Mouse (Mus musculus): Measurements from ENCODE around the gene Ggact.

The Ggact gene

GRCm38 (mm10) chr14:122867531-122868285 is 45.8 kb downstream of the Ggact start:
- in situ Hi-C loops (cut with MboI) = no loop called here

DNA sequence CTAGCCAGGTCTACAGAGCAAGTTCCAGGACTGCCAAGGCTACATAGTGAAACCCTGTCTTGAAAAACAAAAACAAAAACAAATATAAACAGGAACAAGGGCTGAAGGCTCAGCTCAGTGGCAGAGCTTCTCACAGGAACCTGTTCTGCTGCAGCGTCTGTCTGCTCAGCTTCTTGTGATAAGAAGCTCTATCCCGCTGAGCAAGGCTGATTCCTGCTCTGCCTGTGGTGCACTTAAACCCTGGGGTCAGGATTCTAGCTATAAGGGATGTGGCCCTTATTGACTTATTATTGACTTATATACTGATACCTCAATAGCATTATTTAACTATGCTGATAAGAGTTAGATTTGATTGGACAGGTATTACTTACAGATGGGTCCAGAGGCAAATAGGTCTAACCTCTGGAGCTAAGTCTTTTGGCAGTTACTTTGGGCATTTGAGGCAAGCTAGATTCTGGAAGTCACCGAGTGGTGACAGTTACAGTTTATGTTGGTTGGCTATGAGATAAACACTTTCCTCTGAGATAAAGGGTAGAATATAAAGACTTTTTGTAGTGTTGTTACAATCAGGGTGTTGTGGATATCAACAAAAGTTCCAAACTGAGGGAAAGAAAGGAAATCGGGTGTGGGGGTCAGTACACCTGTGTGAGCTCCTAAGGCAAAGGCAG is 48.0 kb downstream of the Ggact start:
- in situ Hi-C loops (cut with MboI) = no loop called here

DNA sequence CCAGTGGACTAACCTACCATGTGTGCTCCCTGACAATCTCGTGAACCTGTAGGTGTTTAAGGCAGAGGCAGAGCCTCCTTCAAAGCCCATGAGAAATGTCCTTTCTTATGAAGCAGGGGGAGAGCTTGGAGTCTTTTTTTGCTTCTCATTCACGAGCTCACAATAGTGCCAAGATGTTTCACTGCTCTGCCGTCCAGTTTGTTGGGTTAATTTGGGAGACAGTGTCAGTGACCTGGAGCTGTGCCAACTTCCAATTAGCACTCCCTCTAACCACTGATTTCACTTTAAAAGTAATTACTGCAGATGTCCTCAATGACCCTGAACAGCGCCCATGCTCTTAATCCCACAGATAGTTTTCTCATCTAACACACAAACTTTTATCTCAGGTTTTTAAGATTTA is 50.9 kb downstream of the Ggact start:
- in situ Hi-C loops (cut with MboI) = no loop called here

GRCm38 (mm10) chr14:122859792-122860191 is 53.8 kb downstream of the Ggact start:
- in situ Hi-C loops (cut with MboI) = no loop called here

- in situ Hi-C loops (cut with MboI) = no loop called here
Observed at GRCm38 (mm10) chr14:122852506-122853057, 61.0 kb downstream of the Ggact start.

DNA sequence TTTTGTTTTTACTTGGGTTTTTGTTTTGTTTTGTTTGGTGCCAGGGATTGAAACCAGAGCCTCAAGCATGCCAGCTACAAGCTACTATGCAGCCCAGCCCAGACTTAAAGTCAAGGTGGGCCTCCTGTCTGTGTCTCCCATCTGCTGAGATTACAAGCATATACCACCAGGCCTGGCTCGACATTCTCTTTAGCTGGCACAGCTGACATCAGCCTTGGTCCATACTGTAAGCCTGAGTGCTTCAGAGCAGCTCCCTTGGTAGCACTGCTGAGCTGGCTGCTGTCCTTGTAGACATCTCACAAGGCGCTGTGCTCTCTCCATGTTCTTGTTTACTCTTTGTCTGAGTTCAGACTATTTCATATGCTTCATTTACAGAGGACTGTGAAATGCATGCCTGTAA is 76.5 kb downstream of the Ggact start:
- in situ Hi-C loops (cut with MboI) = no loop called here

GRCm38 (mm10) chr14:122836221-122836620 is 77.3 kb downstream of the Ggact start:
- in situ Hi-C loops (cut with MboI) = no loop called here

GRCm38 (mm10) chr14:122835487-122836190 is 77.9 kb downstream of the Ggact start:
- in situ Hi-C loops (cut with MboI) = no loop called here

DNA sequence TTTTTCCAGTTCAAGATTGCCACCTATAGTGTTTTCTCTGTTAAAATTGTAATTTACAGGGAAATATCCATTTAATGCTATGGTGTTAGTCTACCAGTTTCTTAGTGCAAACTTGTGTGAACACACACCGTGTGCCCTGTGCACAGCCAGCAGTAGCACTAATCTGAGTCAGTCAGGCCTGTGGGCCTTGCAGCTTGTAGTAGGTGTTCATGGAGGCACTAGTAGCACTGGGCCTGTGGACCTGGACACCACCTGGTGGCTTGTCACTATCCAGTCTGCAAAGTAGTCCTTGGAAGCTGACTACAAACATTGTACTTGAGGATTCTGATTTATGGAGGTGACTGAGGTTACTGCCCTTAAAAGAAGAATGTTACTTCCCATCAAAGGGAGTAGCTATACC is 78.8 kb downstream of the Ggact start:
- in situ Hi-C loops (cut with MboI) = no loop called here

- in situ Hi-C loops (cut with MboI) = no loop called here
Observed at GRCm38 (mm10) chr14:122833666-122834065, 79.9 kb downstream of the Ggact start.

- in situ Hi-C loops (cut with MboI) = no loop called here
Observed at GRCm38 (mm10) chr14:122830433-122830832, 83.1 kb downstream of the Ggact start.

DNA sequence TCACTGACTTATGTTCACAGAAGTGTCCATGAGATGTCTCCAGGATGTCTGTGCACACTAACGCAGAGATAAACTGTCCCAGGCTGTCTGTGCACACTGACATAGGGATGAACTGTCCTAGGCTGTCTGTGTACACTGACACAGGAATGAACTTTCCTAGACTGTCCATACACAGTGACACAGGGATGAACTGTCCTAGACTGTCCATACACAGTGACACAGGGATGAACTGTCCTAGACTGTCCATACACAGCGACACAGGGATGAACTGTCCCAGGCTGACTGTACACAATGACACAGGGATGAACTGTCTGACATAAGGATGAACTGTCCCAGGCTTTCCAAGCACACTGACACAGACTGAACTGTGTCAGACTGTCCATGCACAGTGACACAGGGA is 88.1 kb downstream of the Ggact start:
- in situ Hi-C loops (cut with MboI) = no loop called here

DNA sequence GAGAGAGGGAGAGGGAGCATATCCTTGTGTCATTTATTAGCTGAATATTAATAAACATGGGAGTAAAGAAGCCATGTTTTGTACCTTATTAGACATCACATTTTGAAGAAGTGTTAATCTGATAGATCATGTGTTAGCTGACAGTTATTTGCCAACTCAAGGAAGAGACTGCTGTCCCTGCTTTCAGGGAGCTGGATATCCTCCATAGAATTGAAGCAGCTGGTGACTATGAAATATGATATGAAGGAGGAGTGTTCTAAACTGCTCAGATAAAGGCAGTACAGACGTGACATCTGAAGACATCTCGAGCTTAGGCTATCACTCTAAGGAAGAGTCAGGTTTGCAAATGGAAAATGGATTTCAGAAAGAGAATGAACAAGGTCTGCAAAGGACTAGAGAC is 89.8 kb downstream of the Ggact start:
- in situ Hi-C loops (cut with MboI) = no loop called here

GRCm38 (mm10) chr14:122821002-122821401 is 92.6 kb downstream of the Ggact start:
- in situ Hi-C loops (cut with MboI) = no loop called here

- in situ Hi-C loops (cut with MboI) = no loop called here
Observed at GRCm38 (mm10) chr14:122800296-122800695, 113.3 kb downstream of the Ggact start.

- in situ Hi-C loops (cut with MboI) = no loop called here
Observed at GRCm38 (mm10) chr14:122793368-122793767, 120.2 kb downstream of the Ggact start.

- in situ Hi-C loops (cut with MboI) = no loop called here
Observed at GRCm38 (mm10) chr14:122790111-122790510, 123.4 kb downstream of the Ggact start.

DNA sequence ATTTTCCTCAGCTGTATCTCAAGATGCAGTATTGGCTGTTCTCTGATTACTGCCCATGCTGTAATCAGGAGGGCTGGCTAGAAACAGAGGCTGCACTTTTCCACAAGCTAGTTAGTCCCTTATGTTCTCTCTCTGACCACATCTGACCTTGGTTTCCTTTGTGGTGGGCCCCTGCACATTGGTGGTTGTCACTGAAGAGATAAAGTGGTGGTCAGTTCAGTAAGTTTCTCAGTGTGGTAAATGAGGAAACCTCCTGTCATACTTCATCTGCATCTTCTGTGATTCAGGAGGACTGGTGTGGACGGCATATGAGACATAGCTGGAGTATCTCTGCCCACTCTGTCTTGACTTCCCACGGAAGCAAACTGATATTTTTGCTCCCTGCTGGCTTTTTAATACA is 125.4 kb downstream of the Ggact start:
- in situ Hi-C loops (cut with MboI) = no loop called here

DNA sequence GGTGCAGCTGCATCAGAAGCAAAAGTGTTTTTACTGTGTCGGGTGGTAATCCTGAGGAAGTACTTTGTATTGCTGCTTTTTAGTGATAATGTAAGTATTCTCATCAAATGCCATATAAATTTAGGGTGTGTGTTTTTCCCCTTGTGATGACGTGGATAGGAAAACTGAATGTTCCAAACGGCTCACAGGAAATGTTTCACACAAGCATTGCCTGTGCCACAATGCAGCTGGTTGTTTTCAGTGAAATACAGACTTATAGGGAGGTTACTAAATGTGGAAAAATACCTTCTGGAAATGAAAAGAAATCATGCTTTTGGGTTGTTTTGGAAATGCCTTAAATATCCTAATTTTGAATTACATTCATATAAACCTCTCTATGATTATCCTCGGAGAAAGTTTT is 128.9 kb downstream of the Ggact start:
- in situ Hi-C loops (cut with MboI) = no loop called here

- in situ Hi-C loops (cut with MboI) = no loop called here
Observed at GRCm38 (mm10) chr14:122766448-122766847, 147.1 kb downstream of the Ggact start.

Measured in mature B cell (primary cell).